Mouse (Mus musculus): ENCODE results near the gene Spaca3. TPM values are rescaled to one million over a fixed set of nuclear protein-coding genes. Genes with fewer than 3 reads are reported as not detected.

The Spaca3 gene
- total RNA-seq, 1 experiment from 2014 or later: not detected

DNA sequence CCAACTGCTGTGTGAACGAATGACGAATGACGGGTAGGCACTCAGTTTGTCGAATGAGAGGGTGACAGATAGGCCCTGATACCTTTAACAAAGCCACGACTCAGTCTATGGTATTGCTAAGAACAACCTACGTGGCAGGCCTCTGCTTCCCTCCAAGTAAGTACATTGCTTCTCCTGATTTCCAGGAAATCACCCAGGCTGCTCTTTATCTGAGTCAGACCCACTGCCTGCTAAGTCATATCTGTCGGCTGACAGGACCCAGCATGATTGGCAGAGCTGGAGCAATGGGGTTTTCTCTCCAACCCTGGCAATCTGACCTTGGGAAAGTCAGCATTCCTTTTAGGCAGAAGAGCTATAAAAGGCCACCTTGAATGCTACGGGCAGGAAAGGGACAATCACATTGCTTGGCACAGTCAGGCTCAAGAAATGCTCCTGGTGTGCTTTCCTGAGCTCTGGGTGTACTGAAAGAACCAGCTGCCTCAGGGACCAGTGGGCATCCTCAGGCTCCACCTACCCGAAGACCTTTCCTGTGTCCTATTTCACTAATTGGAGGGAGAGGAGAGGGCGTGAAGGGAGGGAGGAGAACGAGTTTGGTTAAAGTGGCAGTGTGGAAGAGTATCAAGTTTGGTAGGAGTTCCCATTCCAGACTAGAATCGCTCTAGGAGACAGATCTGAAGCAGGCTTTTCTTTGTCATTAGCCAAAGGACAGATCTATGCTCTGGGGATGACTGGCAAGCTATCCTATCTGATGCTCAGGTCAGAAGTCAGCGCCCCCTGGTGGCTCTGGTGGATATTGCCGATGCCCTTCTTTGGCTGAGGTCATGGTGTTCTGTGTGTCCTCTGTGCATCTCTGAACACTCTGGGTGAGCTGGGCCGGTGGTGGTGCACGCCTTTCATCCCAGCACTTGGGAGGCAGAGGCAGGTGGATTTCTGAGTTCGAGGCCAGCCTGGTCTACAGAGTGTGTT, 14.6 kb downstream of the Spaca3 start:
- DNase-seq: peak; percentile 87

DNA sequence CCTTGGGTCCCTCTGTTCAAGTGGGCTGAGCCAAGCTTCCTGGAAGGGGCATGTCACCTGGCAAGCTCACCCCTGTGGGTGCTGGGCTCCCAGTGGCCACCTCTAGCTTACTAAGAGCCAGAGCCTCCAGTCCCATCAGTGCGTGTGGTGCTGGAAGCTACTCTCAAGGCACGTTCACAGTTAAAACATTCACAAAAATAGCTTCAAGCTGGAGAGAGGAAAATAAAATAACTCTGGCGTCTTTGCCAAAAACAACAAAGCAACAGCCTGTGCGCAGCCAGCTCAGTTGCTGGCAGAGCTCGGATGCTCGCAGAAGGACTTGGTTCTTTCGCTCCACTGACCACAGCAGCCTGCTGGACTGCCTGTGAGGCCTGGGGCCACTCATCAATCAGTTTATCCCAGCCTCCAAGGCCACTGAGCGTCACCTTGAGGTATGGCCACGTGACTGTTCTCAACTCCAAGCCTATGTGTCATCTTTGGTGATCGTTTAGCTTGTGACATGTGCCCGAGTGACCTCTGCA, 19.0 kb downstream of the Spaca3 start:
- DNase-seq: peak; percentile 89

- no peak for DNase-seq
Measured at GRCm38 (mm10) chr11:80878026-80878425, 19.9 kb downstream of the Spaca3 start.

GRCm38 (mm10) chr11:80882229-80882810, 24.2 kb downstream of the Spaca3 start:
- DNase-seq: no peak

DNA sequence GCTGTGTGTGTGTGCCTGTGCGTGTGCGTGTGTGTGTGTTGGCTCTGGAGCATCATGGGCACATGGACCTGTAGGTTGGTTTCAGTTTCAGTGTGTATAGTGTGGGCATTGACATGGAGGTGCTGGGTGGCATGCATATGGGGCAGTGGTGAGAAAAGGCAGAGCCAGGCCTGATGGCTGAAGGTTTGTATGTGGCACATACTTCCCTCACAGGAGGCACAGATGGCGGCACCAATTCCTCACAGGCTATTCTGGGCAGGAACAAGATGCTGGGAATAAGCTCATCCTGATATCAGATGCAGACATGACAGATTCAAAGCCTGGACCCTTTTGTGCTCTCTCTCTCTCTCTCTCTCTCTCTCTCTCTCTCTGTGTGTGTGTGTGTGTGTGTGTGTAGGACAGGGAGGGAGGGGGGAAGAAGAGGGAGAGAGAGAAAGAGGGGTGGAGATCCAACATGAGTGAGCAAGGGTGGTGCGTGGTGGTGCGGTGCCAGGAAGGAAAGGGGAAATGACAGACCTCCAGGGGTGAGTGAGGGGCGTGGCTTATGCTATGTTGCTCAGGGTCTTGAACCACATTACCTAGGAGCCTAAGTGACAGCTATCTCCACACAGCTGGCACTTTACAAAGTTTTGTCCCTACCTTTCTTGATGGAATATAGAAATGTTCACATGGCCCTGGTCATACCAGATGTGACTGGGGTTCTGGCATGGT, 26.5 kb downstream of the Spaca3 start:
- DNase-seq: no peak

DNA sequence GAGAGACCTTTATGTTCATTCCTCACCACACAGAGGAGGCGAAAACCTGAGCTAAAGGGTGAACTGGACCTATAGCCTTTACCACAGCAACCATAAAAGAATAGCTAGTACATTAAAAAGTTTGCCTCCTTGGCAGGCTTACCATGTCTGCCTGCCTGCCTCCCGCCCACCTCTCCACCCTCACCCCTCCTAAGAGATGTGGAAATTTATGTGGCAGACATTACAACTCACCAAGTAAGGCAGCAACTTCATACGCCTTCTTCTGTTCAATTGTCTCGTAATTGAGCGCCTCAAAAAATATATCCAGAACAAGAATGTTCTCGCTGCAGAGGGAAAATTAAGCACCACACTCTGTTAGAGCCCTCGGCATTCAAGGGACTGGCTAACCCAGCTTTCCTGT, 28.2 kb downstream of the Spaca3 start:
- DNase-seq: no peak

GRCm38 (mm10) chr11:80887021-80887420, 28.9 kb downstream of the Spaca3 start:
- no peak for DNase-seq

DNA sequence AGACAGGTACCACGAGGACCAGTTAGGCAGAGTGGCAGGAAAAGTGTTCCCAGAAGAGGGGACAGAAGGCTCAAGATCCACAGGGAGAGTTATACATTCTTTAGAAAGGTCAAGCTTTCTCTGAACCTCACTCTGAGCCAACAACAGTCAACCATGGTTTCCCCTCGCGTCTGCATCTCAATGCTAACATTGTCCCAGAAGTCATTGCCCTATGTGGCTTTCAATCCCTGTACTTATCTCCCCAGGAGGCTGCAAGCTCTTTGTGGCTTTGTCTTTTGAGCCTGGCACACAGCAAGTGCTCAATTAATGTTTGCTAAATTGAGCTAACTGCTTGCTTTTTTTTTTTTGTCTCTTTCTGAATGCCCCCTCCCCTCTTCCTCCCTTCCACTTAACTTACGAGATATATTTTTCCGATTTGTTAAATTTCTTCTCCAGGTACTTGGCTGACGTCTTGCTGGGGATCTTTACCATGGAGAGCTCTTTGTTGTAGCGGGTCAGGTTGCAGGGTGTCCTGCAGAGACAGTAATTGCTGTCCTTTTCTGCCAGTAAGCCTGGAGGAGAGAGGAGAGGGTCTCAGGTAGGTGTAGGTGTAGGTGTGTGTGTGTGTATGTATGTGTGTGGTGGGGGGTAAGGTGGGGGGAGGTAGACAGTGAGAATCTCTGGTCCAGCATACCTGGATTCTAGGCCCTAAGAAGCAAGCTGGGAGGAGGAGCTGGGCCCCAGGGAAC, 31.3 kb downstream of the Spaca3 start:
- DNase-seq: no peak

GRCm38 (mm10) chr11:80895853-80896252, 37.7 kb downstream of the Spaca3 start:
- no peak for DNase-seq

DNA sequence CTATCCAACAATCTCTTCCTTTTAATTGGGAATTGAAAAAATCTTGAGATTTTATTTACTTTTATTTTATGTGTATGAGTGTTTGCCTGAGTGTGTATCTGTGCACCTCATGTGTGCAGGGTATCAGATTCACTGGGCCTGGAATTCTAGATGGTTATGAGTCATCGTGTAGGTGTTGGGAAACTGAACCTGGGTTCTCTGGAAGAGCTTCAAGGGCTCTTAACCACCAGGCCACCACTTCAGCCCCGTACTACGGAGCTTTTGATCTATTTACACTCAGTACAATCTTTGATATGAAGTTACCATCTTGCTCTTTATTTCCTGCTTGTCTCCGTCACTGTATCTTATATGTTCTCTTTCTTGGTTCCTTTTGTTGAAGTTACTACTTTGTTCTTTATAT, 42.4 kb downstream of the Spaca3 start:
- DNase-seq: no peak

GRCm38 (mm10) chr11:80902664-80903063, 44.5 kb downstream of the Spaca3 start:
- no peak for DNase-seq

DNA sequence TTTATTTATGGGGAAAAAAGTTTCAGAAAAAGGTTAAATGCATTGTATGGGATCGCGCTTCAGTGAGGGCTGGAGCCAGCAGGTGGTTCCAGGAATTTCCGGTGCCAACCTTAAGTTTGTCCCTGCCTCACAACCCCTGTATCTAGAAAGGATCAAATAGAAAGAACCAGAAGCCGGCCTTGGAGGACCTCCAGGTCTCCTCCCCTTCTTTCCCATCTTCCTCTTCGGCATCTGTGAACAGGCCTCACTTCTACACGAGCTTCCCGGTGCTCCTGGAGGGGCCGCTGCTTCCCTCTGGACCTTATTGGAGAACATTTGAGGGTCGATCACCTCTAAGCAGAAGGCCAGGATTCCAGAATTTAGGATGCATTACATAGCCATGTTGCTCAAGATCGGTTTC, 45.3 kb downstream of the Spaca3 start:
- DNase-seq: no peak

DNA sequence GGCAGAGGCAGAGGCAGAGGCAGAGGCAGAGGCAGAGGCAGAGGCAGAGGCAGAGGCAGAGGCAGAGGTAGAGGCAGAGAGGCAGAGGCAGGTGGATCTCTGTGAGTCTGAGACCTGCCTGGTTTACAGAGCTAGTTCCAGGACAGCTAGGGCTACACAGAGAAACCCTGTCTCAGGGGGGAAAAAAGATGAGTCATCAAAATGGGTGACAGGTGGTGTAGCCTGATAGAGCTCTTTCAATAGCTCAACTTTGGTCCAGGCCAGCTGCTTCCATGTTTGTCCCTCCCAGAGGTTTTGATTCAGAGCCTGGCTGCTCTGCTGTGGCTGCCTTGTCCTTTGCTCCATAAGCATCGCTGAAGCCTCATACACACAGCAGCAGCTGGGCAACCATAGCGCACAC, 46.4 kb downstream of the Spaca3 start:
- DNase-seq: no peak

DNA sequence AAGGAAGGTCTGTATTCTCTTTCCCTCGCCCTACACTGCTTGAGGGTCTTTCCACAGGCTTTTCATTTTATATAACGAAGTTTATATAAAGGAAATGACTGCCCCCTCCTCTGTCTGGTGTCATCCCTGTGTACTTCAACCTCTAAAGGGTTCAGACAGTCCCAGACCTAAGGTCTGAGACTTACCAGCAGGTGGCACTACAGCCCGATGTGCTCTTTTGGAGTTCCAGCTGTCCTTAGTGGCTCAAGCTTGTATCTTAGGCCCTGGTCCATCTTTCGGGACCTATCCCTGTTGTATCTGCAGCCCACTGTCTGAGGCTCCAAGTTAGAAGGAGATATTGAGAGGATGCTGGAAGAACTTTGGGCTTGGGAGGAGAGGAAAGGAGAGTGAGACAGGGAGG, 48.3 kb downstream of the Spaca3 start:
- DNase-seq: peak; percentile 82

DNA sequence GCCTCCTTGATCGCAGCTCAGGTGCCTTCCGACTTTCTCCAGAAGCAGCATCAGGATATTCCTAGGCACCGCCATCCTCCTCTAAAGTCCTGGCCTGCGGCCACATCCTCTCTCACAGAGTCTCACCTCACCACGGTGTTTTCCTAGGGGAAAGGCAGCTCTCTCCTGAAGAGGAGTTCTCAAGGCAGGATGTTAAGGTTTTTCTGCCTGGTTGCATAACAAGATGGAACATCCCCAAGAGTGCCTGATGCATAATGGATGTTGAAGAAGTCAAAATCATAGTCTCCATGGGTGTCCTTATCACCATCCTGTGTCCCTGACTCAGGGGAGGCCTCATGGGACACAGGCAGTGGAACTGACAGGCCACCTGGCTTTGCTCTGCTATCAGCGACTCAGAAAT, 49.7 kb downstream of the Spaca3 start:
- no peak for DNase-seq

DNA sequence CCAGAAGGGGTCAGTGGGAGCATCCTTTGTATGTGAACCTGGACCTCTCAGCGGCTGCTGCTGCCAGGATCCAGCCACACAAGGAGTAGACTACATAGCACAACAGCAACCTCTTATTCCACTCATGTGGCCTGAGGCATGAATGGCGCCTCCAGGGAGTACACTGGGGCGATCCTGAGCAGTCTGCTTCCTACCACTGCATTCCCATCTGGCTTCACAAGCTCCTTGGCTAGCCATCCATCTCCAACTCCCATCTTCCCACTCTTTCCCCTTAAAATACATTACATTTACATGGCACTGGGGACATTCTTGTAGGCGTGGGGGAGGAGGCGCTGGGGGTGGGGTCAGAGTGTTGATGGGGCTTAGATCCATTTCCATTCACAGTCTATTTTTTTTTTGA, 54.6 kb downstream of the Spaca3 start:
- no peak for DNase-seq

- no peak for DNase-seq
Measured at GRCm38 (mm10) chr11:80913408-80914024, 55.4 kb downstream of the Spaca3 start.

All from adrenal gland, postnatal 14 days (tissue).